Mouse (Mus musculus) liver, embryonic 14.5 days (tissue): ENCODE measurements around the gene Zfp449.

Source experiments
- CTCF ChIP-seq: IDR thresholded peaks from 2 replicates; pipeline ENCODE4 v1.5.1; 2016; ENCODE audit warnings: antibody characterized with exemption, low read depth, control low read depth
- EP300 ChIP-seq: IDR thresholded peaks from 2 replicates; pipeline ENCODE4 v1.6.1; 2016; ENCODE audit warnings: antibody characterized with exemption, low read depth

GRCm38 (mm10) chrX:56342921-56343320, 3.3 kb upstream of the Zfp449 start:
- TF ChIP-seq CTCF, result no peak
- TF ChIP-seq EP300, result no peak
